Mouse (Mus musculus) ES-E14 (cell line): ENCODE data around the gene Col28a1. TPM values are rescaled to one million over a fixed set of nuclear protein-coding genes. Genes with fewer than 3 reads are reported as not detected.

Experiments used
- DNase-seq: peaks from one replicate; pipeline ENCODE4 v3.0.0-alpha.2; 2013; ENCODE audit warnings: low read depth, low spot score
- H3K27ac ChIP-seq: 2 replicates; pipeline ENCODE4 v1.5.1; 2012; ENCODE audit warnings: low read depth, mild to moderate bottlenecking, low read length, moderate library complexity, mixed read lengths; ENCODE audit not compliant: poor library complexity, insufficient read depth, severe bottlenecking
- H3K36me3 ChIP-seq: 2 replicates; pipeline ENCODE4 v1.6.1; 2012; ENCODE audit warnings: mild to moderate bottlenecking, low read length, moderate library complexity, mixed read lengths; ENCODE audit not compliant: control insufficient read depth, poor library complexity, insufficient read depth, severe bottlenecking
- H3K4me1 ChIP-seq, 2 experiments: fragments of 150-350 bp in 1 of 2; sonication (generic) in 1 of 2; 2 replicates each; pipeline ENCODE4 v1.6.1; 2012; ENCODE audit warnings: low read length in 2 of 2, mild to moderate bottlenecking in 1 of 2, mixed read lengths in 1 of 2; ENCODE audit not compliant: control insufficient read depth in 2 of 2, insufficient read depth in 2 of 2, poor library complexity in 1 of 2
- H3K4me3 ChIP-seq, 2 experiments: fragments of 150-350 bp in 1 of 2; sonication (generic) in 1 of 2; 2 replicates each; pipeline ENCODE4 v1.5.1; 2012; ENCODE audit warnings: low read length in 2 of 2, low read depth in 1 of 2, mild to moderate bottlenecking in 1 of 2, mixed read lengths in 1 of 2; ENCODE audit not compliant: insufficient read depth in 1 of 2, poor library complexity in 1 of 2, severe bottlenecking in 1 of 2
- H3K9ac ChIP-seq: 2 replicates; pipeline ENCODE4 v1.6.1; 2012; ENCODE audit warnings: low read depth, mild to moderate bottlenecking, low read length, mixed read lengths; ENCODE audit not compliant: poor library complexity, insufficient read depth, severe bottlenecking
- H3K9me3 ChIP-seq: fragments of 150-350 bp; sonication (generic); 2 replicates; pipeline ENCODE4 v1.6.1; 2012; ENCODE audit warnings: low read depth, mild to moderate bottlenecking, low read length; ENCODE audit not compliant: control insufficient read depth, insufficient read depth
- CHD2 ChIP-seq: IDR thresholded peaks from 2 replicates; pipeline ENCODE4 v1.6.1; 2014; ENCODE audit warnings: mild to moderate bottlenecking, low read depth, low read length, inconsistent platforms
- HCFC1 ChIP-seq: IDR thresholded peaks from 2 replicates; pipeline ENCODE4 v1.6.1; 2012; ENCODE audit warnings: low read length, inconsistent platforms, borderline replicate concordance; ENCODE audit not compliant: insufficient read depth
- MAFK ChIP-seq: IDR thresholded peaks from 2 replicates; pipeline ENCODE4 v1.6.1; 2014; ENCODE audit warnings: mild to moderate bottlenecking, low read depth, low read length, inconsistent platforms; ENCODE audit not compliant: insufficient read depth
- ZC3H11A ChIP-seq: IDR thresholded peaks from 2 replicates; pipeline ENCODE4 v1.6.1; 2012; ENCODE audit warnings: low read depth, mild to moderate bottlenecking, inconsistent platforms, low read length, borderline replicate concordance
- ZNF384 ChIP-seq: IDR thresholded peaks from 2 replicates; pipeline ENCODE4 v1.6.1; 2012; ENCODE audit warnings: low read depth, low read length, inconsistent platforms
- in situ Hi-C, 2 experiments: fragments of 600-800 bp; cut with MboI; formaldehyde crosslinking; loops; one replicate each; pipeline ENCODE4 v1.15.1; 2025; ENCODE audit warnings: low sequenced_read_pairs in 2 of 2, inconsistent platforms in 1 of 2; ENCODE audit not compliant: unreplicated experiment in 2 of 2
- total RNA-seq: library from RNA; depleted of rRNA; stranded (reverse); fragments of 300-350 nt; gene quantifications from 2 replicates; pipeline ENCODE4 v1.2.3, GENCODE M21; 2012

Gene Col28a1
- total RNA-seq, 1 experiment: not detected

- DNase-seq: no peak
- H3K4me1 ChIP-seq: no peaks in the 10 kb centered on the region
- H3K9me3 ChIP-seq: no peaks in the 10 kb centered on the region
- H3K4me3 ChIP-seq: no peak overlapping the region
- no peak overlapping the region for H3K27ac ChIP-seq
- in situ Hi-C loops: no loop called here
- no peaks in the 10 kb centered on the region for H3K36me3 ChIP-seq
- no peak for TF ChIP-seq ZNF384
- TF ChIP-seq ZC3H11A: no peak
- TF ChIP-seq CHD2: no peak
- no peak for TF ChIP-seq MAFK
- TF ChIP-seq HCFC1: no peak
- H3K9ac ChIP-seq: no peak overlapping the region
Measured at GRCm38 (mm10) chr6:8176116-8176515, 16.3 kb downstream of the Col28a1 start.

DNA sequence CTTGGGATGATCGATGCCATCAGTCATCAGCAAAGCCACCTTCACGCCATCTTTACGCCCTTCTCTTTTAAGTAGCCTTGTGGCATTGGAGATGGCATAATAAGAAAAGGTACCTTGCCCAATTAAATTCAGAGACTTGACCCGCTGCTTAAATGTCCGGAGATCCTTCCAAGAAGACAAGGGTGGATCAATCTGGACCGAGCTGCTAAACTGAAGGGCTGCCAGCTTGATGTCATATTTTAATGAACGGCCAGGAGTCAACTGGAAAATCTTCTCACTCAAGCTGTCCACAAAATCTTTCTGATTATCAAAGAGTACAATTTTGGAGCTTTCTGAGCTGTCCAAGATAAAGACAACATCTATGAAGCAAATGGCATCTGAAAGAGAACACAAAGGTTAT is 17.1 kb downstream of the Col28a1 start:
- Histone ChIP-seq H3K27ac (no peak overlapping the region), H3K9me3 (no peaks in the 10 kb centered on the region), H3K4me1 (no peaks in the 10 kb centered on the region), H3K36me3 (no peaks in the 10 kb centered on the region), H3K9ac (no peak overlapping the region), H3K4me3 (no peak overlapping the region)
- TF ChIP-seq ZC3H11A (no peak), HCFC1 (no peak), MAFK (no peak), ZNF384 (no peak)
- DNase-seq: no peak
- in situ Hi-C loops: no loop called here

DNA sequence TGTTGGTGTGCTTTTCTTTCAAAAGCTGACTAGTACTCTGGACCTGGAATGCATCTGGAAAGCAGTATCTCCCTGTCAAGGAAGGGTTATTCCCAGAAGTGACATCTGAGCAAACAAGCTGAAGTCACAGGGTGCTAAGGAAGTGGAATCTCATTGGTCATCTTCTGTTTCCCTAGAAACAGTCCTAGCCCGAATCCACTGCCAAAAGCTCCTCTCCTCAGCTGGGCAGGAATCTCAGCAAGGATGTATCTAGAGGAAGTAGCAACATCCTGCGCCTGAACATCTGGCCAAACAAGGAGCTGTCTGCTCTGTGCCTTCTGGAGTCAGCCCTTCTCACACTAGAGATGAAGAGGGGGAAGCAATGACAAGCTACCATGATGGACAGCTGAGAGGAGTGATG is 18.4 kb downstream of the Col28a1 start:
- H3K4me1 ChIP-seq: no peaks in the 10 kb centered on the region
- H3K4me3 ChIP-seq: no peak overlapping the region
- H3K9ac ChIP-seq: no peak overlapping the region
- no peaks in the 10 kb centered on the region for H3K36me3 ChIP-seq
- no peak for TF ChIP-seq ZNF384
- TF ChIP-seq ZC3H11A: no peak
- no peak for TF ChIP-seq CHD2
- no peak for TF ChIP-seq HCFC1
- no peak for TF ChIP-seq MAFK
- no peak for DNase-seq
- no peaks in the 10 kb centered on the region for H3K9me3 ChIP-seq
- in situ Hi-C loops: no loop called here
- no peak overlapping the region for H3K27ac ChIP-seq

- in situ Hi-C loops: no loop called here
- DNase-seq: no peak
- H3K9me3 ChIP-seq: no peaks in the 10 kb centered on the region
- no peak overlapping the region for H3K9ac ChIP-seq
- H3K4me3 ChIP-seq: no peak overlapping the region
- no peaks in the 10 kb centered on the region for H3K4me1 ChIP-seq
- no peak overlapping the region for H3K27ac ChIP-seq
- TF ChIP-seq ZNF384 (no peak), CHD2 (no peak), ZC3H11A (no peak), HCFC1 (no peak), MAFK (no peak)
- no peaks in the 10 kb centered on the region for H3K36me3 ChIP-seq
Measured at GRCm38 (mm10) chr6:8172101-8172500, 20.3 kb downstream of the Col28a1 start.

DNA sequence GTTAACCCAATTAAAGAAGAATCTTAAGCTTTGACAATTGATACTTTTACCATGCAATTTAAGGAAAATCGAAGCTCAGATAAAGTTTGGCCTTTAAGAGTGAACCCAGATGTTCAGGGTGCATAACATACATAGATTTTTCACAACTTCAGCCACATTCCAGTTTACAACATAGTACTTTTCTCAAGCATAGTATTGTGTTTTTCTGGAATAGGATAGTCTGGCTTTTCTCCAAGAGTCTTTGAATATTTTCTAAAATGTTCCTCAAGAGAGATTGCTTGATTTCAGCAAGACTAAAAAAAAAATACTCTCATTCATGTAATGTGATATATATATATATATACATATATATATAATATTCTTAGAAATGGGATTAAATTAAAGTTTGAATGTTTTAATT is 27.7 kb downstream of the Col28a1 start:
- no peak for DNase-seq
- no peak for TF ChIP-seq HCFC1
- no peak for TF ChIP-seq ZC3H11A
- no peak for TF ChIP-seq CHD2
- no peak for TF ChIP-seq ZNF384
- no peak for TF ChIP-seq MAFK
- in situ Hi-C loops: no loop called here
- no peak overlapping the region for H3K27ac ChIP-seq
- H3K4me3 ChIP-seq: no peak overlapping the region
- H3K36me3 ChIP-seq: no peaks in the 10 kb centered on the region
- H3K9me3 ChIP-seq: no peaks in the 10 kb centered on the region
- H3K9ac ChIP-seq: no peak overlapping the region
- H3K4me1 ChIP-seq: no peaks in the 10 kb centered on the region
